Mouse (Mus musculus) limb, embryonic 11.5 days (tissue): ENCODE results near the gene Gm20538. TPM values are rescaled to one million over a fixed set of nuclear protein-coding genes. Genes with fewer than 3 reads are reported as not detected.

Source experiments
- ATAC-seq: fragments of 200-750 bp; cut with Nextera tagmentation; 2 replicates; pipeline ENCODE4 v1.8.0; 2017; ENCODE audit warnings: low read depth; ENCODE audit not compliant: insufficient number of reproducible peaks, low FRiP score, low TSS enrichment
- DNase-seq: peaks from one replicate; pipeline ENCODE4 v3.0.0-alpha.2; 2015; ENCODE audit warnings: low spot score
- H3K27ac ChIP-seq: fragments of 300-500 bp; sonication (generic); replicated peaks from 2 replicates; pipeline ENCODE4 v1.5.1; 2014; ENCODE audit warnings: low read depth, mild to moderate bottlenecking, low read length
- H3K27me3 ChIP-seq: fragments of 300-500 bp; sonication (generic); 2 replicates; pipeline ENCODE4 v1.6.1; 2014; ENCODE audit warnings: mild to moderate bottlenecking, low read length, mixed read lengths; ENCODE audit not compliant: control insufficient read depth, insufficient read depth
- H3K36me3 ChIP-seq: fragments of 300-500 bp; sonication (generic); 2 replicates; pipeline ENCODE4 v1.6.1; 2014; ENCODE audit warnings: mild to moderate bottlenecking, low read length, moderate library complexity, mixed read lengths; ENCODE audit not compliant: control insufficient read depth, insufficient read depth
- H3K4me1 ChIP-seq: fragments of 300-500 bp; sonication (generic); 2 replicates; pipeline ENCODE4 v1.6.1; 2014; ENCODE audit warnings: low read length, mixed read lengths; ENCODE audit not compliant: control insufficient read depth, insufficient read depth
- H3K4me2 ChIP-seq: fragments of 300-500 bp; sonication (generic); 2 replicates; pipeline ENCODE4 v1.6.1; 2014; ENCODE audit warnings: low read depth, mild to moderate bottlenecking, moderate library complexity; ENCODE audit not compliant: severe bottlenecking
- H3K4me3 ChIP-seq: fragments of 300-500 bp; sonication (generic); 2 replicates; pipeline ENCODE4 v1.5.1; 2014; ENCODE audit warnings: low read depth, low read length
- H3K9ac ChIP-seq: fragments of 300-500 bp; sonication (generic); 2 replicates; pipeline ENCODE4 v1.6.1; 2014; ENCODE audit warnings: mild to moderate bottlenecking, low read length
- H3K9me3 ChIP-seq: fragments of 300-500 bp; sonication (generic); 2 replicates; pipeline ENCODE4 v1.6.1; 2016; ENCODE audit warnings: low read length; ENCODE audit not compliant: control insufficient read depth
- WGBS: fragments of 180-500 bp; shearing (Covaris S2); extraction: QIAGEN DNeasy Blood & Tissue Kit; methylation state at CpG from one replicate; pipeline ENCODE4 v1.1.7; 2014; 5-methylcytosine and 5-hydroxymethylcytosine counted together
- polyA plus RNA-seq: library from polyadenylated mRNA; unstranded; fragments of >200 nt; fragmentation: Nextera tagmentation; extraction: Ambion mirVana; gene quantifications from 2 replicates; pipeline ENCODE4 v1.2.1, GENCODE M21; 2014

Gene Gm20538
- polyA plus RNA-seq, 1 experiment from 2014 or later, result not detected

DNA sequence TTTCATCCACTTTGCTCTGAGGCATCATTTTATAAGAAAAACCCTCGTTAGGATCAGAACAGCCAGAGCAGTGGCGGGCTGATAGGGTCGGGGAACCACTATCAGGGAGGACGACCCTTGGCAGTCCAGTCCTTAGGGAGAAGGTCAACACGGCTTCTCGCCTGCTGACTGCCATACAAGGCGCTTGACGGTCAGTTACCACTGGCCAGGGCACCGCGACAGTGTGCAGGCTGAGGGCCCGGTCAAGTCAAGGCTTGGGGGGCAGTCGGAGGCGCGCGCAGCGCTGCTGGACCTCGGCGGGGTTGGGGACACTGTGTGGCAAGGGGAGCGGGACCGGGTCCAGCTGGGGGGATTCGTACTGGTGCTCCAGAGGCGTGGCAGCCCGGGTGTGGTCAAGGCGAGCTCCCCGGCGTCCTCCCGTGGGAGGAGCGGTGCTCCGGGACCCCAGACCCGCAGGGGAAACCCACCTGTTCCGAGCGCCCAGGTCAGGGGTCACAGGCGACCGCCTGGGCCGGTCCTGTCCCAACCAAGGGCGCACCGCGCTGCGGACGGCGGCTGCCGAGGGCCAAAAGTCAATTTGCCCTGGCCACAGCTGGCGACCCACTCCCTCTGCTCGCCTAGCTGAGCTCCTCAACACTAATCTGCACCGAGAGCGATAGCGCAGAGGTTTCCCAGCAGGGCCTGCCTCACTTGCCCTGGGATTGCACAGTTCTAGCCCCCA, 7.2 kb downstream of the Gm20538 start, which contains the start of gene Sec31b:
Gene Sec31b (minus strand): TSS at position 544 of the 721 bp plus-strand sequence.
- H3K4me2 ChIP-seq, result peak within 1 kb of the TSS; percentile 90
- peak; percentile 39 for ATAC-seq
- peaks cover 14% of the 10 kb centered on the region for H3K36me3 ChIP-seq
- no peak within 1 kb of the TSS for H3K27ac ChIP-seq
- WGBS, result 1% methylated on average over 47 of the region's 47 CpGs
- peak; percentile 73 for DNase-seq
- H3K9ac ChIP-seq, result peak within 1 kb of the TSS; percentile 62
- H3K4me3 ChIP-seq, result peak within 1 kb of the TSS; percentile 50
- H3K9me3 ChIP-seq, result no peaks in the 10 kb centered on the region
- no peaks in the 10 kb centered on the region for H3K4me1 ChIP-seq
- 0 out of 2 replicates have a peak, but pooled peaks cover 3% of the 10 kb centered on the region for H3K27me3 ChIP-seq

DNA sequence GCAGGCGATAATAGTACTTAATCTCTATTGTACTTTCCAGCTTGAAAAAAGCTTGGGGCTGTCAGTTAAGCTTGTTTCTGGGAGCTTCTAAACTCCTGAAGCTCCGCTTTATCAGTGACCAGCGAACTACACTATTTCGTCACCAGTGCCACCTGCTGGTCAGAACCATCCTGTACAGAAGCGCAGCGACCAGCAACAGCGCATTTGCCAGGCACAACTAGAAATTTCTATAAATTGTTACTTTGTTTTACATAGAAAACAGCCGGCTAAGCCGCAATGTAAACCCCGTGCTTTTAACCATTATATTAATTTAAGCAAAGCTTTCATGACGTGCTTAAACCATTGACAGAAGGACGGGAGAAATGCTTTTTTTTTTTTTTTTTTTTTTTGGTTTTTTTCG, 7.9 kb downstream of the Gm20538 start:
- no peak for ATAC-seq
- H3K4me3 ChIP-seq, result peak overlapping the region; percentile 50; the same call in 1 of the 2 replicates

DNA sequence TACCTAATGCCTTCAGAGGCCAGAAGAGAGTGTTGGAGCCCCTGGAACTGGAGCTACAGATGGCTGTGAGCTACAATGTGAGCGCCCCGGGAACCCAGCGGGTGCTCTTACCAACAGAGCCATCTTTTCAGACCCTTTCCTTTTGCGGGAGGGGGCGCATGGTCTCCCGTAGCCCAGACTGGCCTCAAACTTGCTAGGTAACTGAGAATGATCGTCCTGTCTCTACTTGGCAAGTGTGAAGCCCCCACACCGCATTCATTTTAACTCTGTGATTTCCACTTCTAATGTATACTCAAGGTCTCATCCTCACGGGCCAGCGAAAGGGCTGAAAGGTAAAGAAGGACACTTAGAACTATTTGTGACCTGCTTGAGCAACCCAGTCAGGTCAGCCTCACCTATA, 8.3 kb downstream of the Gm20538 start:
- H3K27ac ChIP-seq, result no peak overlapping the region
- no peak overlapping the region for H3K4me3 ChIP-seq
- no peak for DNase-seq
- H3K27me3 ChIP-seq, result 0 out of 2 replicates have a peak, but pooled peaks cover 3% of the 10 kb centered on the region
- no peaks in the 10 kb centered on the region for H3K4me1 ChIP-seq
- H3K36me3 ChIP-seq, result peaks cover 5% of the 10 kb centered on the region
- H3K4me2 ChIP-seq, result no peak overlapping the region
- 60% methylated on average over 10 of the region's 10 CpGs for WGBS
- H3K9me3 ChIP-seq, result no peaks in the 10 kb centered on the region
- ATAC-seq, result no peak
- H3K9ac ChIP-seq, result no peak overlapping the region

More for the DNA sequence above, 7.9 kb downstream of the Gm20538 start:
- WGBS, result 4% methylated on average over 12 of the region's 13 CpGs
- H3K27ac ChIP-seq, result no peak overlapping the region
- H3K4me1 ChIP-seq, result no peaks in the 10 kb centered on the region
- H3K9ac ChIP-seq, result no peak overlapping the region
- H3K36me3 ChIP-seq, result peaks cover 7% of the 10 kb centered on the region
- no peaks in the 10 kb centered on the region for H3K9me3 ChIP-seq
- peak; percentile 88 for DNase-seq
- 0 out of 2 replicates have a peak, but pooled peaks cover 3% of the 10 kb centered on the region for H3K27me3 ChIP-seq
- H3K4me2 ChIP-seq, result peak overlapping the region; percentile 90

DNA sequence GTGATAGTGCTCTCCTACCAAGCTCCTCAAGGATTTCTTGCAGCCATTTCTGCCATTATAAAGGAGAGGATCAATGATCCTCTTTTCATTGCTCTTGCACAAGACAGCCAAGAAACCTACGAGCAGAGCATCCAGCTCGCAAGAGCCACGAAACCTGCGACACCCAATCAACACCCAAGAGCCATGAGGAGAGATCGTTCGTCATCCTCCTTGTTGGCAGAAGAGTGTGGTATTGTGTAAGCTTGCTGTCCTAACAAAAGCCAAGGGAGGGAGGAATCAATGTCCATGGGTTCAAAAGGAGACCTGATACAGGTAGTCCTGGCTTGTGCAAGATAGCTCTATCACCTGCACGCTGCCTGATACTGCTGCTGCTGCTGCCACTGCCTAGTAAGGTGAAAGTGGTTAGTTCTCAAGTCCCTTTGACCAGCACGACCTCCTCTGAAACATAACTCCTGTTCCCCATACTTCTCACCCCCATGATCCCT, 9.9 kb downstream of the Gm20538 start:
- Histone ChIP-seq H3K36me3 (no peaks in the 10 kb centered on the region), H3K4me1 (no peaks in the 10 kb centered on the region), H3K27me3 (0 out of 2 replicates have a peak, but pooled peaks cover 3% of the 10 kb centered on the region), H3K9ac (no peak overlapping the region), H3K27ac (no peak overlapping the region), H3K4me2 (no peak overlapping the region), H3K9me3 (no peaks in the 10 kb centered on the region), H3K4me3 (no peak overlapping the region)
- 88% methylated on average over 8 of the region's 8 CpGs for WGBS
- no peak for ATAC-seq
- DNase-seq, result no peak

DNA sequence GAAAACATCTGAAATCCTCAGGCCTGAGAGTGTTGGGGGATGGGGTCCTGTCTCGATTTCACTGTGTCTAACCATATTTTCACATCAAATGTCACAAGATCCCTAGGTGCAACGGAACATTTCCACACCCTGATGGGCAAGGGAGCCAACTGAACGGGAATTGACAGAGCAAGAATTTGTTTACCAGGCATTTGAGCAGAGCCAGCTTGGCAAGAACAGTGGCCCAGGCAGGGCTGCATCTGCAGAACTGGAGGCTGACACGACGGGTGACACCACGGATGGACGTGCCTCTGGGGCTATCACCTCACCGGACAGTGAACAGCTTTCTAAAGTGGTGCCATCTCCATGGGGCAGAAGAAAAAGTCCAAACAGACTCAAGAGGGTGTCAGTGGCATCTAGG, 15.2 kb downstream of the Gm20538 start:
- H3K9me3 ChIP-seq, result no peaks in the 10 kb centered on the region
- no peaks in the 10 kb centered on the region for H3K27me3 ChIP-seq
- H3K4me3 ChIP-seq, result no peak overlapping the region
- 85% methylated on average over 8 of the region's 8 CpGs for WGBS
- no peak overlapping the region for H3K27ac ChIP-seq
- ATAC-seq, result no peak
- no peak for DNase-seq
- no peak overlapping the region for H3K9ac ChIP-seq
- H3K4me2 ChIP-seq, result no peak overlapping the region
- no peaks in the 10 kb centered on the region for H3K4me1 ChIP-seq
- no peaks in the 10 kb centered on the region for H3K36me3 ChIP-seq

DNA sequence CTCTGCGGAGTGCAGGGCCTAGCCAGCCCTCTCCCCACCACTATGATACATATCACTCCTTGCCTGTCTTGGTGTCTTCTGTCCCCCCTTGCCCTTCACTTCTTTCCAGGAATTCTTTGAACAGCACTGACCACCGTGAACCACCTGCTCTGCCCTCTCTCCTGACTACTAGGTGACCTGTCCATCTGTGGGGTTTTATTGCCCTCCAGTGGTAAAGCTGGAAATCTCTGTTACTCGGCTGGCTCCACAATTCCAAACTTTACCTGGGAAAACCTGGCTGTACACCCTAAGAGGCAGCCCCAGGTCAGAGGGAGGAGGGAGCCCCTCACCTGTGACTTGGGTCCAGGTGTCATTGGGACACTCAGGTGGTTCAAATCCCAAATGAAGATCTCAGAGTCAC, 17.3 kb downstream of the Gm20538 start:
- peak; percentile 48 for DNase-seq
- Histone ChIP-seq H3K4me3 (no peak overlapping the region), H3K27ac (no peak overlapping the region), H3K9me3 (no peaks in the 10 kb centered on the region), H3K36me3 (no peaks in the 10 kb centered on the region), H3K9ac (no peak overlapping the region), H3K4me2 (no peak overlapping the region), H3K27me3 (no peaks in the 10 kb centered on the region), H3K4me1 (no peaks in the 10 kb centered on the region)
- WGBS, result 36% methylated on average over 3 of the region's 3 CpGs
- no peak for ATAC-seq

DNA sequence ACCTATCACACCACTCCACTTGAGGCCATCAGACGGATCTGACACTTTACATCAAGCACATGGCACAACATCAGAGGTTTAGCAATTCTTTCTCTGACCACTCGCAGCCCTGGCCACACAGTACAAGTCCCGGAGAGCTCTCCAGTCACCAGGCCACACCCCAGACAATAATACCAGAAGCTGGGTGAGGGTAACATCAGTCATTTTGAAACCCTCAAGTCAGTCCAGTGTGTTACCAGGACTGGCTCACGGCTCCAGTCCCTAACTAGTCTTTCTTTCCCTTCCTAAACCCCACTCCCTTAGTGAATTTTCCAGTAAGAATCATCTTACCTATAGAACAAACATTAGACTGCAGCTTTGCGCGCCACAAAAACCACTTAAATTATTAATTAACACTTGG, 22.6 kb downstream of the Gm20538 start:
- ATAC-seq (no peak), DNase-seq (no peak)
- Histone ChIP-seq H3K27ac (no peak overlapping the region), H3K36me3 (no peaks in the 10 kb centered on the region), H3K27me3 (no peaks in the 10 kb centered on the region), H3K4me1 (no peaks in the 10 kb centered on the region), H3K4me2 (no peak overlapping the region), H3K9ac (no peak overlapping the region), H3K9me3 (no peaks in the 10 kb centered on the region), H3K4me3 (no peak overlapping the region)
- 83% methylated on average over 6 of the region's 6 CpGs for WGBS

DNA sequence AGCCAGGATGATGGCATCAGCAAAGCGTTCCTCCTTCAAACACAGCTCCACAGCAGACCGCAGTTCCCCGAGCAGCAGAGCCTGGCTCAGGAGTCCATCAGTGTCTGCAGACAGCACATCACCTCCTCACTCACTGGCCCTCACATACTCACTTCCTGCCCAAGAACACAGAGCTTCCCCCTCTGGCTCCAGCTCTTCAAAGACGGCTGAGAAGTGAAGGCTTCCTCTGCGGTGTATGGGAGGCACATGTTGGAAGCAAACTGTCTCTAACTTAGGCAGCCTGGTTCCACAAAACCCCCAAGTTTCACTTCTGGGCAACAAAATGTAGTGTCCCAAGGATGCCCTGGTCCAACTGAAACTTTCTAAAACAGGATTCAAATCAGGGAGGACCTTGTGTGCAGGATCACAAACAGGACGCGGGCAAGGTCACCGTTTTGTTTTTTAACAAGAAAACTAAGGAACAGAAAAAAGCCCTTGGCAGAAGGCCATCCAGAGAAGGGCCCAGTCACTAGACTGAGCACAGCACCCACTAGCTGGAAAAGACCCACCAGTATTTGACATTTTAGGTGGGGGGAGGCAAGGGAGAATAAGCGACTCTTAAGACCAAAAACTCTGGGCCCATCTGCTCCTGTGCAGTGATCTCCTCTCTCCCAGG, 27.0 kb downstream of the Gm20538 start:
- Histone ChIP-seq H3K4me1 (no peaks in the 10 kb centered on the region), H3K36me3 (no peaks in the 10 kb centered on the region), H3K9me3 (no peaks in the 10 kb centered on the region), H3K9ac (no peak overlapping the region), H3K4me2 (no peak overlapping the region), H3K27ac (no peak overlapping the region), H3K4me3 (no peak overlapping the region), H3K27me3 (no peaks in the 10 kb centered on the region)
- WGBS, result 86% methylated on average over 9 of the region's 9 CpGs
- ATAC-seq (no peak), DNase-seq (no peak)
